Mouse (Mus musculus): Measurements from ENCODE around the gene Ppfia3. TPM values are rescaled to one million over a fixed set of nuclear protein-coding genes. Genes with fewer than 3 reads are reported as not detected.

The Ppfia3 gene
- total RNA-seq, 2 experiments from 2014 or later = 154 to 170 TPM

DNA sequence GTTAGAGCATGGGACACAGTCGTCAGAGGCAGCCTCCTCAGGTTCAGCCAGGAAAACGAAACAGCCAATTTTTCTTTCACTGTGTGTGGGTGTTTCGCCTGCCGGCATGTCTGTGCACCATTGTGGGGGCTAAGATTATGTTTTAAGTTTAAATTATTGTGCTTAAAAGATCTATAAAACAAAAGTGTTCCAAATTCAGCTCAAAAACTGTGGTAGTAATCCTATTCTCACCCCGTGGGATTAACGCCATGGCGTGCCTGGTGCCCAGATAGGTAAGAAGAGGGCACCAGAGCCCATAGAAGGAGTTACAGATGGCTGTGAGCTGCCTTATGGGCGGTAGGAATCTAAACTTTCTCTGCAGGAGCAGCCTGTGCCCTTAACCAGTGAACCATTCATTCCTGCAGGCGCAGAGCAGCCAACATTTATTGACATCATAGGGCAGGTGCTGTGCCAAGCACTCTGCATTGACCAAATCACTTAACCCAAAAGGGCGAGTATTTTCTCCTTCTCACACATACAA lies 51.6 kb downstream of the Ppfia3 start:
- DNase-seq (ENCODE audit: low spot score in 2 of 2) = no peak

GRCm38 (mm10) chr7:45313495-45313894 lies 53.3 kb downstream of the Ppfia3 start:
- DNase-seq (ENCODE audit: low spot score in 2 of 2) = no peak

GRCm38 (mm10) chr7:45312686-45313453 lies 53.9 kb downstream of the Ppfia3 start:
- DNase-seq (ENCODE audit: low spot score in 2 of 2) = no peak

- no peak for DNase-seq (ENCODE audit: low spot score in 2 of 2)
Observed at GRCm38 (mm10) chr7:45312023-45312422, 54.8 kb downstream of the Ppfia3 start.

- DNase-seq (ENCODE audit: low spot score in 2 of 2) = peak in 1 of 2 experiments; percentile 56
Observed at GRCm38 (mm10) chr7:45309455-45309854, 57.4 kb downstream of the Ppfia3 start.

- no peak for DNase-seq (ENCODE audit: low spot score in 2 of 2)
Observed at GRCm38 (mm10) chr7:45308551-45309240, 58.1 kb downstream of the Ppfia3 start.

DNA sequence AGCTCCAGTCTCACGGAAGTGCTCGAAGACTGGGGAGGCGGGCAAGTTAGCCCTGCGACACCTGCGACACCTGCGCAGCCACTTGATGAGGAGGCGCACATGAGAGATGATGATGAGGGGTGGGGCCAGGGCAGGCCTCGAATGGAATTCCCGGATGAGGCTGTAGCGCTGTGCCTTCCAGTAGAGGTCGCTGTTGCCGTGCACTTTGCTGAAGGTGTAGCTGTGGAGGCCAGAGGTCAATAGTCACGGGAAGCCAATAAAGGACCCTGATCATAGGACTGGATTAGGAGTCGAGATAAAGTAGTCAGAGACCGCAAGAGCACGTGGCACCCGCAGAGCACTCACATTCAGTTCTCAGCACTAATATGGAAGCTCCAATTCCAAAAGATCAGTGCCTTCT lies 61.5 kb downstream of the Ppfia3 start:
- peak; percentile 61 to 71 for DNase-seq (ENCODE audit: low spot score in 2 of 2)

GRCm38 (mm10) chr7:45304869-45305268 lies 62.0 kb downstream of the Ppfia3 start:
- no peak for DNase-seq (ENCODE audit: low spot score in 2 of 2)

GRCm38 (mm10) chr7:45302626-45303025 lies 64.2 kb downstream of the Ppfia3 start:
- no peak for DNase-seq (ENCODE audit: low spot score in 2 of 2)

DNA sequence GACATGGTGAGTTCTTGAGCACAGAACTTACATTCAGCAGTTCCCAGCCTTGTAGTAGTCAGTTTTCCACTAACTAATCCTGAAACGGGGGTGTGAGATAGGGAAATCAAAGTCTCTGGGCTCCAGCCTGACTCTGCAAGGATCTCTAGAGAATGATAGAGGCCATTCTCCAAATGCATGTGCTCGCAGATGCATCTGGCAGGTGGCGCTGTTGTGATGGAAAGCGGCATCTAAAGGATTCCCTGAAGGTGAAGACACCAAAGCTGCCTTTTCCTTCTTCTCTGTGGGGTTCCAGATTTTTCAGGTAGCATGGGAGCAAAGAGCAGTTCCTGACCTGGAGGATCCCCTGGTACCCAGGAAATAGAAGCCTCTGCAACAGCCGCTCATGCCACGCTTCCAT lies 66.5 kb downstream of the Ppfia3 start:
- DNase-seq (ENCODE audit: low spot score in 2 of 2) = peak; percentile 82 to 84

- peak; percentile 73 to 81 for DNase-seq (ENCODE audit: low spot score in 2 of 2)
Observed at GRCm38 (mm10) chr7:45299752-45300151, 67.1 kb downstream of the Ppfia3 start.

DNA sequence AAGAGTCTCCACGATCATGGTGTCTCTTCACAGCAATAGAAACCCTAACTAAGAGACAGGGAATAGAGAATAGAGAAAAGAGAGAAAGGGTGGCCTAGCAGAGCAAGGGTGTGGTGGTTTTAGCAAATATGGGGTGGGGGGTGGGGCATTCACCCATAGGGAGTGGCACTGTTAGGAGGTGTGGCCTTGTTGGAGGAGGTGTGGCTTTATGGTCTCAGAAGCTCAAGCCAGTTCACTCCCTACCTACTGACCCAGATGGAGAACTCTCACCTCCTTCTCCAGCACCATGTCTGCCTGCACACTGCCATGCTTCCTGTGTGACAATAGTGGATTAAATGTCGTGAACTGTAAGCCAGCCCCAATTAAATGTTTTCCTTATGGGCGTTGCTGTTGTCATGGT lies 69.3 kb downstream of the Ppfia3 start:
- DNase-seq (ENCODE audit: low spot score in 2 of 2) = no peak

GRCm38 (mm10) chr7:45296626-45297025 lies 70.2 kb downstream of the Ppfia3 start:
- DNase-seq (ENCODE audit: low spot score in 2 of 2) = no peak

Other genes starting within 250 kb of the Ppfia3 start
- 100 to 1,000 TPM; 474 to 479 TPM for gene Rps11, start 242.6 kb downstream of the Ppfia3 start, total RNA-seq (2021)
- gene Rpl13a, start 238.3 kb downstream of the Ppfia3 start, total RNA-seq (2021) = 100 to 1,000 TPM; 712 to 811 TPM
- gene Gm45713, start 230.8 kb downstream of the Ppfia3 start, total RNA-seq (2021) = not detected
- gene Flt3l, start 230.6 kb downstream of the Ppfia3 start, total RNA-seq (2021) = 1 to 10 TPM; 8.4 to 9.7 TPM
- gene Pih1d1, start 212.7 kb downstream of the Ppfia3 start, total RNA-seq (2021) = 10 to 100 TPM; 46.7 to 51.7 TPM
- gene Aldh16a1, start 212.4 kb downstream of the Ppfia3 start, total RNA-seq (2021) = 10 to 100 TPM; 12.7 to 15.1 TPM
- 1,000 to 10,000 TPM; 1,307 TPM for gene Slc17a7, start 203.1 kb downstream of the Ppfia3 start, total RNA-seq (2021)
- gene Gfy, start 187.4 kb downstream of the Ppfia3 start, total RNA-seq (2021) = under 1 TPM; 0.26 to 0.40 TPM
- gene Pth2, start 186.0 kb downstream of the Ppfia3 start, total RNA-seq (2021) = not detected
- gene Ccdc155, start 162.1 kb downstream of the Ppfia3 start, total RNA-seq (2021) = 1 to 10 TPM; 4.9 to 9.7 TPM
- 10 to 100 TPM; 33.6 to 38.3 TPM for gene Dkkl1, start 154.9 kb downstream of the Ppfia3 start, total RNA-seq (2021)
- 1 to 10 TPM; 2.1 to 4.3 TPM for gene Tead2, start 151.3 kb downstream of the Ppfia3 start, total RNA-seq (2021)
- 1 to 10 TPM; 4.8 to 5.3 TPM for gene Cd37, start 127.9 kb downstream of the Ppfia3 start, total RNA-seq (2021)
- gene Slc6a16, start 125.9 kb downstream of the Ppfia3 start, total RNA-seq (2021) = 1 to 10 TPM; 1.7 to 1.9 TPM
- not detected for gene Slc6a21, start 89.5 kb downstream of the Ppfia3 start, total RNA-seq (2021)
- 10 to 100 TPM; 19.0 to 26.5 TPM for gene Trpm4, start 33.2 kb downstream of the Ppfia3 start, total RNA-seq (2021)
- under 1 TPM; 0.19 to 0.30 TPM for gene Hrc, start 31.7 kb downstream of the Ppfia3 start, total RNA-seq (2021)
- 100 to 1,000 TPM; 133 to 165 TPM for gene Lin7b, start 3.6 kb upstream of the Ppfia3 start, total RNA-seq (2021)
- 100 to 1,000 TPM; 372 to 395 TPM for gene Snrnp70, start 28.7 kb upstream of the Ppfia3 start, total RNA-seq (2021)
- not detected for gene Kcna7, start 38.6 kb upstream of the Ppfia3 start, total RNA-seq (2021)
- gene Ntf5, start 46.7 kb upstream of the Ppfia3 start, total RNA-seq (2021) = under 1 TPM in 1 of 2 experiments, not detected in 1; 0.19 TPM
- not detected for gene Lhb, start 53.8 kb upstream of the Ppfia3 start, total RNA-seq (2021)
- gene Gys1, start 67.8 kb upstream of the Ppfia3 start, total RNA-seq (2021) = 10 to 100 TPM; 15.1 to 18.1 TPM
- 10 to 100 TPM; 32.4 to 34.5 TPM for gene Ruvbl2, start 71.1 kb upstream of the Ppfia3 start, total RNA-seq (2021)
- gene Ftl1, start 92.9 kb upstream of the Ppfia3 start, total RNA-seq (2021) = 100 to 1,000 TPM; 218 to 238 TPM
- gene Bax, start 99.9 kb upstream of the Ppfia3 start, total RNA-seq (2021) = 10 to 100 TPM; 55.2 to 59.3 TPM
- under 1 TPM in 1 of 2 experiments, not detected in 1; 0.21 TPM for gene Tulp2, start 114.9 kb upstream of the Ppfia3 start, total RNA-seq (2021)
- gene Gm45808, start 119.8 kb upstream of the Ppfia3 start, total RNA-seq (2021) = 1 to 10 TPM; 2.5 to 3.8 TPM
- gene Dhdh, start 121.8 kb upstream of the Ppfia3 start, total RNA-seq (2021) = 1 to 10 TPM; 3.9 to 4.7 TPM
- 100 to 1,000 TPM; 111 to 112 TPM for gene Nucb1, start 143.4 kb upstream of the Ppfia3 start, total RNA-seq (2021)
- gene Ppp1r15a, start 159.2 kb upstream of the Ppfia3 start, total RNA-seq (2021) = 10 to 100 TPM; 23.1 to 25.9 TPM
- gene Plekha4, start 159.3 kb upstream of the Ppfia3 start, total RNA-seq (2021) = 1 to 10 TPM; 6.1 to 8.2 TPM
- gene Hsd17b14, start 187.9 kb upstream of the Ppfia3 start, total RNA-seq (2021) = under 1 TPM; 0.37 to 0.56 TPM
- 10 to 100 TPM; 25.3 to 26.9 TPM for gene Bcat2, start 203.1 kb upstream of the Ppfia3 start, total RNA-seq (2021)
- not detected for gene Fgf21, start 248.5 kb upstream of the Ppfia3 start, total RNA-seq (2021)

All from left cerebral cortex, adult 18-20 months (tissue).